Mouse (Mus musculus) thymus, adult 2 months (tissue): Measurements from ENCODE around the gene Utrn. TPM values are rescaled to one million over a fixed set of nuclear protein-coding genes. Genes with fewer than 3 reads are reported as not detected.

ENCODE experiments used
- DNase-seq: peaks from one replicate; pipeline ENCODE4 v3.0.0; 2021
- H3K27ac ChIP-seq: fragments of 200-500 bp; 2 replicates; pipeline ENCODE4 v1.5.1; 2012; ENCODE audit warnings: low read length, control low read depth; ENCODE audit not compliant: control insufficient read depth, insufficient read depth
- H3K27me3 ChIP-seq: fragments of 200-500 bp; 2 replicates; pipeline ENCODE4 v1.6.1; 2012; ENCODE audit warnings: mild to moderate bottlenecking, low read length, moderate library complexity, mixed read lengths; ENCODE audit not compliant: control insufficient read depth, insufficient read depth
- H3K36me3 ChIP-seq: fragments of 200-500 bp; 2 replicates; pipeline ENCODE4 v1.6.1; 2012; ENCODE audit warnings: mild to moderate bottlenecking, low read length, moderate library complexity; ENCODE audit not compliant: control insufficient read depth, insufficient read depth
- H3K4me1 ChIP-seq: fragments of 200-500 bp; replicated peaks from 2 replicates; pipeline ENCODE4 v1.6.1; 2012; ENCODE audit warnings: low read length; ENCODE audit not compliant: control insufficient read depth, insufficient read depth
- H3K4me3 ChIP-seq: fragments of 200-500 bp; 2 replicates; pipeline ENCODE4 v1.5.1; 2012; ENCODE audit warnings: mild to moderate bottlenecking, low read length, control low read depth, moderate library complexity; ENCODE audit not compliant: control insufficient read depth, insufficient read depth
- CTCF ChIP-seq: fragments of 200-500 bp; IDR thresholded peaks from 2 replicates; pipeline ENCODE4 v1.5.1; 2012; ENCODE audit warnings: mild to moderate bottlenecking, control low read depth, low read length, moderate library complexity, borderline replicate concordance; ENCODE audit not compliant: control insufficient read depth, poor library complexity, insufficient read depth; ENCODE audit errors: extremely low read depth
- POLR2A ChIP-seq: fragments of 200-500 bp; IDR thresholded peaks from 2 replicates; pipeline ENCODE4 v1.6.1; 2012; ENCODE audit warnings: mild to moderate bottlenecking, low read length, control low read depth, moderate library complexity; ENCODE audit not compliant: control insufficient read depth, poor library complexity, insufficient read depth; ENCODE audit errors: extremely low read depth
- WGBS: fragments of 180-500 bp; shearing (Covaris S2); methylation state at CpG from one replicate; pipeline ENCODE4 v1.1.7; 2018; 5-methylcytosine and 5-hydroxymethylcytosine counted together
- polyA plus RNA-seq: library from polyadenylated mRNA; depleted of rRNA; stranded (reverse); fragments of >200 nt; gene quantifications from 2 replicates; pipeline ENCODE4 v1.2.3, GENCODE M21; 2012

Utrn gene
- polyA plus RNA-seq, 1 experiment: 30.3 TPM

DNA sequence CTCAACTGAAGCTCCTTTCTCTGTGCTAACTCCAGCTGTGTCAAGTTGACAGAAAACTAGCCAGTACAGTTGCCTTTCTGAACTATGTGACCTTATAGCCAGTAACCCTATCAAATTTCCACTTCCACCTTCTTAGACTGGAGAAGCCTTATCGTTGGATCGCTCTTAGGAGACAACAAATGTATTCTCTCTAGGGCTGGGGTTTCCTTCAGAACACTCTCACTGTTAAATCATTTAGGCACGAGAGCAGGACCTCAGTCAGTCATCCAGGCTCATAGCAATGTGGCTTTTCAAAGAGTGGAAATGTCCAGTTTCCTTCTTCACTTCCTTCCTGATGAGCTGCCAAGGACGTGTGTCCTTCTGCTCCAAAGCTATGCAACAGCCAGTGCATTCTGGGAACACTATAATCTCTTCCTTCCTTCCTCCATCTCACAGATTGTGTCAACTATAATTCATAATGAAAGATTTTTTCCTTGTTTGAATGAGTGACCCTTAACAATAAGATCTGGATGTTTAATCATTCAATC lies 87.7 kb downstream of the Utrn start:
- Histone ChIP-seq H3K4me3 (no peak overlapping the region), H3K36me3 (no peaks in the 10 kb centered on the region), H3K4me1 (no peaks in the 10 kb centered on the region), H3K27me3 (no peaks in the 10 kb centered on the region), H3K27ac (no peak overlapping the region)
- TF ChIP-seq CTCF (no peak), POLR2A (no peak)
- no peak for DNase-seq
- 90% methylated on average over 4 of the region's 4 CpGs for WGBS

DNA sequence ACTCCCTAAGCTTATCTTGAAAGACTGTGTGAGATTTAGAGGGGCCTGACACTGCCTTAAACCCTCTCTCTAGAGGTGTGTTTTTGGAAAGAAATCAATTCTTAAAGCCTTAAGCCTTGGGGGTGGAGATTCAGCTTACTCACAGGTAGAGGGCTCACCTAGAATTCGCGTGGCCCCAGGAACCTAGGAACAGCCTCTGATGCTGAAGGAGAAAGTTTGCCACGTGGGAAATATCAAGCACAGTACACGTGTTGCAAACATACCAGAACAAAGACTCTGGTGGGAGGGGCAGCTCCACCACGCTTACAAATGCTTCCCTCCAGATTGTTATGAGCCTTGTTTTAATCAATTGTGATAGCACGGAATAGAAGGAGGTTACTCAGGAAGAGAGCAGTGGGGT lies 96.0 kb downstream of the Utrn start:
- Histone ChIP-seq H3K36me3 (no peaks in the 10 kb centered on the region), H3K4me3 (no peak overlapping the region), H3K4me1 (no peaks in the 10 kb centered on the region), H3K27me3 (no peaks in the 10 kb centered on the region), H3K27ac (no peak overlapping the region)
- TF ChIP-seq CTCF: no peak
- TF ChIP-seq POLR2A: no peak
- no peak for DNase-seq
- WGBS: 32% methylated on average over 6 of the region's 6 CpGs

DNA sequence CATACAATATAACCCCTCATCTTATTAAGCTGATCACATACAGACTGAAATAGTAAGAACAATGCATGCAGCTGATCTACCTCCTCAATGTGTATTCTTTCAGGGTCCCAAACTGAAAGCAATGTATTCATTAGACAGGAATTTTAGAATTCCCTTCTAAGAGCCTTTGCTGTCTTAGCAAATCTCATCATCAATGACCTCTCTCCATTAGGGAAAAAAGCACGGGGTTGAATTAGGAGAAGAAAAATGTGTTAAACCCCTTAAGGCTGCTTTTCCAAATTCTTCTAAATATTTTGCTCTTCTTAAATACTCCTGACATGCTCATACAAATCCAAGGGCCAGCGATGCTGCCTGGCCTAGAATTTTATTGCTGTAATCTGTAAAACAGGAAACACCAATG lies 97.7 kb downstream of the Utrn start:
- no peak for DNase-seq
- Histone ChIP-seq H3K4me1 (no peaks in the 10 kb centered on the region), H3K4me3 (no peak overlapping the region), H3K36me3 (no peaks in the 10 kb centered on the region), H3K27ac (no peak overlapping the region), H3K27me3 (no peaks in the 10 kb centered on the region)
- 95% methylated on average over 2 of the region's 2 CpGs for WGBS
- TF ChIP-seq POLR2A: no peak
- no peak for TF ChIP-seq CTCF

DNA sequence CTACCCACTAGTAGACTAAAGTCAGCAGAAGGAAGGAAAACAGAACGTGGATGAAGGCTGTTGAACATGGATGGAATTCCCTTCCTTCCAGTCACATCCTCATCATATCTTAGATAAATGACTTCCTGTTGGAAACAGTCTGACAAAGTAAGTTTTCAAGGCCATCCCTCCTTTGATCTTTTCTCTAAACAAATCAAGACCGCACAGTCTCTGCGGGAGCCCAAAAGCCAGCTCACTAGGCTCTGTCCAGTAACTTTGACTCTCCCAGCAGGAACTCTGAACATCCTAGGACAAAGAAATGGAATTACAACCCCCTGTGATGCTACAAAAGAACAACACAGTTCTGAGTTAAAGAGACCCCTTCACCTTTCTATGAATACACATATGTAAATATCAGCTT lies 106.5 kb downstream of the Utrn start:
- no peak for DNase-seq
- Histone ChIP-seq H3K4me3 (no peak overlapping the region), H3K27me3 (no peaks in the 10 kb centered on the region), H3K27ac (no peak overlapping the region), H3K4me1 (no peaks in the 10 kb centered on the region), H3K36me3 (peaks cover 9% of the 10 kb centered on the region; the same call in 1 of the 2 replicates)
- no peak for TF ChIP-seq POLR2A
- 100% methylated on average over 3 of the region's 3 CpGs for WGBS

DNA sequence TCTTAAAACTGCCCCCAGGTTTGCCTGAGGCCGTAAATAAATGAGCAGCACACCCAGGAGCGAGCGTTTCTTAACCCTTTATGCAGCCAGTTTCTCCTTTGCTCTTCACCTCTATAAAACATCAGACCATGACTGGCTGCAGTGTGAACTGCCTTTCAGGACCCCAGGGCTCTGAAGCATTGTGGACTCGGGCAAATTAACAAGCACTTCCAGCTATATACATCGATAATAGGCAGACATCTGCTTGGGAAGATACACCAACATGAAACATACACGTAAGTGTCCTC lies 110.5 kb downstream of the Utrn start:
- Histone ChIP-seq H3K36me3 (no peaks in the 10 kb centered on the region), H3K4me1 (no peaks in the 10 kb centered on the region), H3K4me3 (no peak overlapping the region), H3K27ac (no peak overlapping the region), H3K27me3 (no peaks in the 10 kb centered on the region)
- no peak for DNase-seq
- WGBS: 91% methylated on average over 6 of the region's 6 CpGs
- TF ChIP-seq CTCF: no peak
- TF ChIP-seq POLR2A: no peak

DNA sequence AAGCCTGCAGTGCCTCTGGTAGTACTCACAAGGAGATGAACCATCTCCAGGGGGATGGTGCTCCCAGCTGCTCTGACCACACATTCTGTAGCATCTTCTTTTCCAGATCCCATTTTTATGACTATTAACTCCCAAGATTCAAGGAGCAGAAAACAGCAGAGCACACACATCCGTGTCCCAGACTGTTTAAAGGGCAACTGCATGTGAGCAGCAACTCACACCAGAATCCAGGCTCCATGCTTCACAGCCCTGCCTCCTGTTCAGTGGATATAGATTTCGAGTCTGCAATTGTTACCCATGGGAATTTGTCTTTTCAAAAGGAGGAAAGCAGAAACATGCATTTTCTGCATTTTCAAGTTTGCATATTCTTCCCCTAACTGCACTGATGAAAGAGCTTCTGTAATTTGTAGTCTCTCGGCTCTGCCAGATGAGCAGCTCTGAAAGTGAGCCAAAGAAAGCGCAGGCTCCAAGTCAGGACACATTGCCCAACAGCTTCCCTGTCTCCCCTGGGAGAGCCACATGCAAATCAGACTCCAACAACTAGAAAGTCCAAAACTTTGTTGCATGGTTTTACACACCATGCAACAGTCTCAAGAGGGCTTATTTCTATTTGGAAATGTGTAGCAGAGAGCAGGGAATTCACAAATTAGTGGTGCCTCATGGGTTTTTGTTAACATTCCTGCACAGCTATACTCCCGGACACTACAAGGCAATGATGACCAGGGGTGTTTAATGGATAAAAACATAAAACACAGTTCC lies 111.0 kb downstream of the Utrn start:
- Histone ChIP-seq H3K36me3 (no peaks in the 10 kb centered on the region), H3K4me1 (no peaks in the 10 kb centered on the region), H3K27ac (no peak overlapping the region), H3K4me3 (no peak overlapping the region), H3K27me3 (no peaks in the 10 kb centered on the region)
- 91% methylated on average over 5 of the region's 5 CpGs for WGBS
- TF ChIP-seq CTCF (no peak), POLR2A (no peak)
- no peak for DNase-seq

DNA sequence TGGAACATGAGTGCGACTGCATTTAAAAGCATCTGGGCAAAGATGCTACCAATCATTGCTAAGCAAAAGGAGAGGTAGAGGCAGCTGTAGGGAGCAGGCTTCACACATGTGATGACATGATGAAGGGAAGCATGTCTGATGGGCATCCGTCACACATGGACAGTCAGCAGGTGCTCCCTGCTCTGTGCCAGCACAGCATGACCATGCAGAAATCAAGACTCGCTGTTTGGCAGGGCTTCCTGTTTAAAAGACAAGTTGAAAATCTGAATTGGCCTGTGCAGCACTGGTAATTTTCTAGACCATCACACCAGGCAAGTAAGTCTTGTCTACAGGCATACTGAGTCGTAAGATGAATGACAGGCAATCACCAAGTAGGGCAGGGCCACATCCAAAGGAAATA lies 112.5 kb downstream of the Utrn start:
- WGBS: 71% methylated on average over 4 of the region's 4 CpGs
- TF ChIP-seq POLR2A: no peak
- TF ChIP-seq CTCF: no peak
- Histone ChIP-seq H3K36me3 (no peaks in the 10 kb centered on the region), H3K27me3 (no peaks in the 10 kb centered on the region), H3K4me1 (no peaks in the 10 kb centered on the region), H3K4me3 (no peak overlapping the region), H3K27ac (no peak overlapping the region)
- no peak for DNase-seq
